Mouse (Mus musculus): ENCODE measurements around the gene Uqcrq.
"Not testable (repeated sequence)": the region's sequence is repeated elsewhere in the genome, so short reads cannot be mapped to it uniquely, and the experiment has no call there.

Uqcrq gene

GRCm38 (mm10) chr11:53451361-53451760, 20.7 kb upstream of the Uqcrq start:
- peak; percentile 58 for DNase-seq (ENCODE audit: low spot score)

- DNase-seq (ENCODE audit: low spot score): no peak
Measured at GRCm38 (mm10) chr11:53450070-53450705, 19.6 kb upstream of the Uqcrq start.

GRCm38 (mm10) chr11:53448529-53448928, 17.9 kb upstream of the Uqcrq start:
- peak; percentile 71 for DNase-seq (ENCODE audit: low spot score)

- no peak for DNase-seq (ENCODE audit: low spot score)
Measured at GRCm38 (mm10) chr11:53447996-53448395, 17.4 kb upstream of the Uqcrq start.

- no peak for DNase-seq (ENCODE audit: low spot score)
Measured at GRCm38 (mm10) chr11:53446183-53446582, 15.6 kb upstream of the Uqcrq start.

- no peak for DNase-seq (ENCODE audit: low spot score)
Measured at GRCm38 (mm10) chr11:53445562-53445961, 14.9 kb upstream of the Uqcrq start.

GRCm38 (mm10) chr11:53443861-53444260, 13.2 kb upstream of the Uqcrq start:
- no peak for DNase-seq (ENCODE audit: low spot score)

GRCm38 (mm10) chr11:53441921-53442320, 11.3 kb upstream of the Uqcrq start:
- no peak for DNase-seq (ENCODE audit: low spot score)

GRCm38 (mm10) chr11:53436338-53436737, 5.7 kb upstream of the Uqcrq start:
- no peak for DNase-seq (ENCODE audit: low spot score)

GRCm38 (mm10) chr11:53435504-53435903, 4.9 kb upstream of the Uqcrq start:
- no peak for DNase-seq (ENCODE audit: low spot score)

GRCm38 (mm10) chr11:53433057-53433456, 2.4 kb upstream of the Uqcrq start:
- no peak for DNase-seq (ENCODE audit: low spot score)

- DNase-seq (ENCODE audit: low spot score): peak; percentile 39
Measured at GRCm38 (mm10) chr11:53431347-53432056, 871 bp upstream of the Uqcrq start.

GRCm38 (mm10) chr11:53430300-53430669, 346 bp downstream of the Uqcrq start:
- DNase-seq (ENCODE audit: low spot score): no peak

GRCm38 (mm10) chr11:53429182-53429581, 1.4 kb downstream of the Uqcrq start:
- no peak for DNase-seq (ENCODE audit: low spot score)

- DNase-seq (ENCODE audit: low spot score): no peak
Measured at GRCm38 (mm10) chr11:53428716-53429057, 1.9 kb downstream of the Uqcrq start.

- no peak for DNase-seq (ENCODE audit: low spot score)
Measured at GRCm38 (mm10) chr11:53427993-53428715, 2.5 kb downstream of the Uqcrq start.

GRCm38 (mm10) chr11:53426914-53427313, 3.7 kb downstream of the Uqcrq start:
- not testable (repeated sequence) for DNase-seq (ENCODE audit: low spot score)

GRCm38 (mm10) chr11:53425711-53426255, 4.8 kb downstream of the Uqcrq start:
- peak; percentile 85 for DNase-seq (ENCODE audit: low spot score)

- no peak for DNase-seq (ENCODE audit: low spot score)
Measured at GRCm38 (mm10) chr11:53425251-53425650, 5.4 kb downstream of the Uqcrq start.

GRCm38 (mm10) chr11:53424826-53425225, 5.8 kb downstream of the Uqcrq start:
- peak; percentile 90 for DNase-seq (ENCODE audit: low spot score)

- no peak for DNase-seq (ENCODE audit: low spot score)
Measured at GRCm38 (mm10) chr11:53423036-53423435, 7.6 kb downstream of the Uqcrq start, which contains the start of gene Leap2. TSS of gene Leap2 (minus strand) at chr11:53423170.

GRCm38 (mm10) chr11:53418048-53418447, 12.6 kb downstream of the Uqcrq start:
- no peak for DNase-seq (ENCODE audit: low spot score)

- DNase-seq (ENCODE audit: low spot score): no peak
Measured at GRCm38 (mm10) chr11:53413871-53414270, 16.8 kb downstream of the Uqcrq start.

All from adipocyte (in vitro differentiated cells).